Mouse (Mus musculus) C2C12 (cell line): ENCODE measurements around the gene Schip1.

Experiments
- CTCF ChIP-seq: IDR thresholded peaks from one replicate; pipeline ENCODE4 v1.5.1; 2011; ENCODE audit not compliant: control insufficient read depth, insufficient read depth, insufficient read length
- MAX ChIP-seq: IDR thresholded peaks from one replicate; pipeline ENCODE4 v1.6.1; 2011; ENCODE audit warnings: mild to moderate bottlenecking, control low read depth
- MYOD1 ChIP-seq: IDR thresholded peaks from one replicate; pipeline ENCODE4 v1.6.1; 2011; ENCODE audit warnings: low read depth; ENCODE audit not compliant: control insufficient read depth, insufficient read length

- TF ChIP-seq MYOD1, result no peak
- TF ChIP-seq CTCF, result no peak
- no peak for TF ChIP-seq MAX
These were observed 32.3 kb downstream of the Schip1 start for GRCm38 (mm10) chr3:68096724-68097431.
